9 mouse cellular contexts compared by ENCODE assay signal in genomic region chr9:67303038-67303437, GRCm38 (mm10).
"Had no signal": no experiment of that assay in that cellular context is flagged by ENCODE, and none has a peak within 500 bp of the region (broad histone marks: within the 10 kb centered on the region; RNA-seq: fewer than 3 reads in every experiment).

No protein-coding gene starts in this region.

- ATAC-seq: inflammation-experienced regulatory T-cells, adult 6 months; liver, embryonic 12.5 days had no signal

- H3K4me1 ChIP-seq: limb, embryonic 10.5 days; liver, embryonic 12.5 days; megakaryocyte, embryonic 14.5 days; midbrain, embryonic 12.5 days had no signal

- H3K4me2 ChIP-seq: liver, embryonic 12.5 days; midbrain, embryonic 12.5 days had no signal

- H3K9me3 ChIP-seq: limb, embryonic 10.5 days; liver, embryonic 12.5 days; megakaryocyte, embryonic 14.5 days; midbrain, embryonic 12.5 days had no signal

- H3K4me3 ChIP-seq: limb, embryonic 10.5 days; liver, embryonic 12.5 days; midbrain, embryonic 12.5 days had no signal

- H3K9ac ChIP-seq: liver, embryonic 12.5 days; midbrain, embryonic 12.5 days had no signal

- DNase-seq: right cerebral cortex, postnatal 25 days; thymus, adult 18-20 months; thymus, postnatal 14 days had no signal

- H3K27ac ChIP-seq: limb, embryonic 10.5 days; liver, embryonic 12.5 days; macrophage; midbrain, embryonic 12.5 days had no signal

- H3K36me3 ChIP-seq: liver, embryonic 12.5 days; midbrain, embryonic 12.5 days had no signal

- H3K27me3 ChIP-seq: liver, embryonic 12.5 days; midbrain, embryonic 12.5 days had no signal
